Mouse (Mus musculus): ENCODE results near the gene Bcl11b. TPM values are rescaled to one million over a fixed set of nuclear protein-coding genes. Genes with fewer than 3 reads are reported as not detected.

The Bcl11b gene
- polyA plus RNA-seq, 1 experiment from 2014 or later = 0.05 TPM

DNA sequence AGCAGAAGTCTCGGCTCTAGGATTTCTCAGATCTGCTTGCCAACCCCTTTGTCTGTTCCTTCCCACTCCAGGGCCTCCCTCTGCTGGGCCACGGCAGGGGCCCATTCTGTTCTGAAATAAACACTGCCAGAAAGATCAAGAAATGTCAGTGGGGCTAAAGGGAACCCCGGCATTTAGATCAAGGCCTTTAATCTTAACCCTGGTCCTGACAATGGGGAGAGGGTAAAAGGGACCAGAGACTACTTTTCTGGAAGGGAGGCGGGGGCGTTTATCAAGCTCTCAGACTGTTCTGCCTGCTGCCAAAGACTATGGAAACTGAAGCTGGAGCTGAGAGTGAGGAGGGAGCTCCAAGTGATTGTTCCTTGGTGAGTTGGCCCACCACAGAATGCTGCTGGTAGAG lies 114.8 kb downstream of the Bcl11b start:
- Histone ChIP-seq H3K36me3 (replicated peaks) (no peaks in the 10 kb centered on the region), H3K27me3 (no peaks in the 10 kb centered on the region), H3K9ac (no peak overlapping the region), H3K27ac (replicated peaks) (no peak overlapping the region), H3K4me1 (replicated peaks) (no peaks in the 10 kb centered on the region), H3K9me3 (replicated peaks) (no peaks in the 10 kb centered on the region), H3K4me3 (replicated peaks) (no peak overlapping the region), H3K4me2 (no peak overlapping the region)
- WGBS (ENCODE audit: insufficient replicate concordance) = 42% methylated on average over 5 of the region's 5 CpGs
- ATAC-seq (ENCODE audit: insufficient read depth) = no peak

- no peaks in the 10 kb centered on the region for H3K27me3 ChIP-seq
- no peaks in the 10 kb centered on the region for H3K4me1 ChIP-seq (replicated peaks)
- no peak for ATAC-seq (ENCODE audit: insufficient read depth)
- 55% methylated on average over 5 of the region's 5 CpGs for WGBS (ENCODE audit: insufficient replicate concordance)
- no peaks in the 10 kb centered on the region for H3K9me3 ChIP-seq (replicated peaks)
- no peaks in the 10 kb centered on the region for H3K36me3 ChIP-seq (replicated peaks)
- no peak overlapping the region for H3K9ac ChIP-seq
- H3K27ac ChIP-seq (replicated peaks) = no peak overlapping the region
- no peak overlapping the region for H3K4me3 ChIP-seq (replicated peaks)
- no peak overlapping the region for H3K4me2 ChIP-seq
These were observed 115.4 kb downstream of the Bcl11b start for GRCm38 (mm10) chr12:107888049-107888448.

GRCm38 (mm10) chr12:107887621-107888020 lies 115.8 kb downstream of the Bcl11b start:
- Histone ChIP-seq H3K27ac (replicated peaks) (no peak overlapping the region), H3K27me3 (no peaks in the 10 kb centered on the region), H3K9me3 (replicated peaks) (no peaks in the 10 kb centered on the region), H3K9ac (no peak overlapping the region), H3K36me3 (replicated peaks) (no peaks in the 10 kb centered on the region), H3K4me2 (no peak overlapping the region), H3K4me1 (replicated peaks) (no peaks in the 10 kb centered on the region), H3K4me3 (replicated peaks) (no peak overlapping the region)
- WGBS (ENCODE audit: insufficient replicate concordance) = 53% methylated on average over 6 of the region's 6 CpGs
- ATAC-seq (ENCODE audit: insufficient read depth) = no peak

DNA sequence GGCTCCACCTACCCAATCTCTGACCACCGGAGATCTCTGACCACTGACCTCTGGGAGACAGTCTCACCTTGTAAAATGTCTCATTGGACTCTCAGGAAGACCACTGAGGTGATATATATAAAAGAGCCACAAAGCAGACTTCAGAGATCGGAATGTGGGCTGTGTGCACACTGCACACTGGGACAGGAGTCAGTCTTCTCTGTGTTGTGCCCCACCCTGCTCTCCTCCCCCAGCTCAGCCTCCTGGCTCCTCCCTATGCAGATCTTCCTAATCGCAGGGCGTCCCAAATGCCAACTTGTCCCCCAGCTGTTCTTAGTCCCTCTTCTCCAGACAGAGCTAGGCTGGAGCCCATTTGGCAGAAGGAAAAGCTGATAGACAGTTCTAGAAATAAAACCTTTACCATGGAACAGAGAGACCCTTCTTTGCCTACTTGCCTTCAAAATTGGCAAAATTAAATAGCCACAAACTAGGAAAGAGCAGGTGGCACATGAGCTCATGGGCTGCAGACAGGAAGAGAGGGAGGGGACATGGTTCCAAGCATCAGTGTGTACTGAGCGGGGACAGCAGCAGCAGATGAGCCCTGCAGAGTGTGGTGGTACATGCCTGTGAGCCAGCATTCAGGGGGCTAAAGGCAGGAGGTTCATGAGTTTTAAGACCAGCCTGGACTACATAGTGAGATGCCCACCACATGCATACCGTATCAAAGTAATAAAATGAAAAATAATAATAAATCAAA lies 118.9 kb downstream of the Bcl11b start:
- H3K4me3 ChIP-seq (replicated peaks) = no peak overlapping the region
- no peak overlapping the region for H3K4me2 ChIP-seq
- no peak overlapping the region for H3K27ac ChIP-seq (replicated peaks)
- no peaks in the 10 kb centered on the region for H3K27me3 ChIP-seq
- ATAC-seq (ENCODE audit: insufficient read depth) = no peak
- 40% methylated on average over 6 of the region's 6 CpGs for WGBS (ENCODE audit: insufficient replicate concordance)
- no peak overlapping the region for H3K9ac ChIP-seq
- H3K9me3 ChIP-seq (replicated peaks) = no peaks in the 10 kb centered on the region
- no peaks in the 10 kb centered on the region for H3K4me1 ChIP-seq (replicated peaks)
- H3K36me3 ChIP-seq (replicated peaks) = no peaks in the 10 kb centered on the region

- Histone ChIP-seq H3K9me3 (replicated peaks) (no peaks in the 10 kb centered on the region), H3K4me1 (replicated peaks) (no peaks in the 10 kb centered on the region), H3K36me3 (replicated peaks) (no peaks in the 10 kb centered on the region), H3K27ac (replicated peaks) (no peak overlapping the region), H3K4me2 (no peak overlapping the region), H3K27me3 (no peaks in the 10 kb centered on the region), H3K9ac (no peak overlapping the region), H3K4me3 (replicated peaks) (no peak overlapping the region)
- WGBS (ENCODE audit: insufficient replicate concordance) = 70% methylated on average over 9 of the region's 9 CpGs
- ATAC-seq (ENCODE audit: insufficient read depth) = no peak
These were observed 121.7 kb downstream of the Bcl11b start for GRCm38 (mm10) chr12:107881726-107882125.

GRCm38 (mm10) chr12:107880748-107881147 lies 122.7 kb downstream of the Bcl11b start:
- Histone ChIP-seq H3K4me2 (no peak overlapping the region), H3K36me3 (replicated peaks) (no peaks in the 10 kb centered on the region), H3K27ac (replicated peaks) (no peak overlapping the region), H3K9ac (no peak overlapping the region), H3K27me3 (no peaks in the 10 kb centered on the region), H3K4me3 (replicated peaks) (no peak overlapping the region), H3K4me1 (replicated peaks) (no peaks in the 10 kb centered on the region), H3K9me3 (replicated peaks) (no peaks in the 10 kb centered on the region)
- ATAC-seq (ENCODE audit: insufficient read depth) = no peak
- 81% methylated on average over 13 of the region's 13 CpGs for WGBS (ENCODE audit: insufficient replicate concordance)

- H3K4me3 ChIP-seq (replicated peaks) = no peak overlapping the region
- no peaks in the 10 kb centered on the region for H3K36me3 ChIP-seq (replicated peaks)
- H3K4me1 ChIP-seq (replicated peaks) = no peaks in the 10 kb centered on the region
- WGBS (ENCODE audit: insufficient replicate concordance) = 70% methylated on average over 16 of the region's 16 CpGs
- H3K27me3 ChIP-seq = no peaks in the 10 kb centered on the region
- no peaks in the 10 kb centered on the region for H3K9me3 ChIP-seq (replicated peaks)
- H3K27ac ChIP-seq (replicated peaks) = no peak overlapping the region
- H3K4me2 ChIP-seq = no peak overlapping the region
- no peak for ATAC-seq (ENCODE audit: insufficient read depth)
- H3K9ac ChIP-seq = no peak overlapping the region
These were observed 124.2 kb downstream of the Bcl11b start for GRCm38 (mm10) chr12:107879114-107879777.

- Histone ChIP-seq H3K9ac (no peak overlapping the region), H3K36me3 (replicated peaks) (no peaks in the 10 kb centered on the region), H3K4me1 (replicated peaks) (no peaks in the 10 kb centered on the region), H3K4me2 (no peak overlapping the region), H3K4me3 (replicated peaks) (no peak overlapping the region), H3K9me3 (replicated peaks) (no peaks in the 10 kb centered on the region; the same call in 1 of the 2 replicates), H3K27me3 (no peaks in the 10 kb centered on the region), H3K27ac (replicated peaks) (no peak overlapping the region)
- no peak for ATAC-seq (ENCODE audit: insufficient read depth)
- 66% methylated on average over 9 of the region's 9 CpGs for WGBS (ENCODE audit: insufficient replicate concordance)
These were observed 127.2 kb downstream of the Bcl11b start for GRCm38 (mm10) chr12:107876237-107876636.

- no peaks in the 10 kb centered on the region for H3K27me3 ChIP-seq
- no peak overlapping the region for H3K4me2 ChIP-seq
- H3K4me3 ChIP-seq (replicated peaks) = no peak overlapping the region
- no peaks in the 10 kb centered on the region for H3K36me3 ChIP-seq (replicated peaks)
- no peaks in the 10 kb centered on the region for H3K4me1 ChIP-seq (replicated peaks)
- no peak overlapping the region for H3K9ac ChIP-seq
- H3K9me3 ChIP-seq (replicated peaks) = no peaks in the 10 kb centered on the region; the same call in 1 of the 2 replicates
- WGBS (ENCODE audit: insufficient replicate concordance) = 80% methylated on average over 27 of the region's 27 CpGs
- H3K27ac ChIP-seq (replicated peaks) = no peak overlapping the region
- no peak for ATAC-seq (ENCODE audit: insufficient read depth)
These were observed 128.8 kb downstream of the Bcl11b start for GRCm38 (mm10) chr12:107874467-107875142.

DNA sequence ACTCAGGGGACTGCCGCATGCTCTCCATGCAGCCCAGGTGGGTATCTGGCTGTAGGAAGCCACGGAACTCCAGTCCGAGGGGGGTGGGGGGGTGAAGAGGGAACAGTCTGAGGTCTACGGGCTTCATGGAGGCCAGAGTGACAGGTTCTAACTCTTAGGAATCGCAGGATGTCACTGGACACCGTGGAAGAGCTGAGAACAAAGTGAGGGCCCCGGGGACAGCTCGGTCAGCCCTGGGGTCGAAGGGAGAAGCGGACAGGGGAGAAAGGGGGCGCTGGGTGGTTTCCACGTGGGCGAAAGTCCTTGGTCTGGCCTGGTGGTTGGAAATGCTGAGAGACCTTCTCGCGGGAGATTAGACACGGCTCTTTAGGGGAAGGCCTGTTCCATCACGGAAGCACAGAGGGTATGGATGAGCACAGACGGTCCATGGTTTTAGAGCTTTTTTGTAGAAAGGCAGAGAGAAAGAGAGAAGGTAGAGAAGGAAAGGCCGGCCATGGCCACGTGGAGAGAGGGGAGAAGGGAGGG lies 133.8 kb downstream of the Bcl11b start:
- Histone ChIP-seq H3K27ac (replicated peaks) (no peak overlapping the region), H3K36me3 (replicated peaks) (no peaks in the 10 kb centered on the region), H3K4me2 (no peak overlapping the region), H3K27me3 (no peaks in the 10 kb centered on the region), H3K4me3 (replicated peaks) (no peak overlapping the region), H3K9me3 (replicated peaks) (no peaks in the 10 kb centered on the region; the same call in 1 of the 2 replicates), H3K9ac (no peak overlapping the region), H3K4me1 (replicated peaks) (no peaks in the 10 kb centered on the region)
- no peak for ATAC-seq (ENCODE audit: insufficient read depth)
- WGBS (ENCODE audit: insufficient replicate concordance) = 69% methylated on average over 20 of the region's 20 CpGs

DNA sequence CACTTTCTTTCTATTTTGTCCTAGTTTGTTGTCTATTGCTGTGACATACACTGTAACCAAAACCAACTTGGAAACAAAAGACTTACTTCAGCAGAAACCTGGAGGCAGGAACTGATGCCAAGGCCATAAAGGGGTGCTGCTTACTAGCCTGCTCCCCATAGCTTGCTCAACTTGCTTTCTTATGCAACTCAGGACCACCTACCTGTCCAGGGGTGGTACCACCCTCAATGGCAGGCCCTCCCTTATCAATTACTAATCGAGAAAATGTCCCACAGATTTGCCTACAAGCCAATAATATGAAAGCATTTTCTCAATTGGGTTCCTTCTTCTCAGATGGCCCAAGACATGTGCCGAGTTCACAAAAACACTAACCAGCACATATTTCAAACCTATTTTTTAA lies 135.1 kb downstream of the Bcl11b start:
- H3K4me2 ChIP-seq = no peak overlapping the region
- no peaks in the 10 kb centered on the region for H3K4me1 ChIP-seq (replicated peaks)
- no peak overlapping the region for H3K4me3 ChIP-seq (replicated peaks)
- H3K9me3 ChIP-seq (replicated peaks) = no peaks in the 10 kb centered on the region; the same call in 1 of the 2 replicates
- no peak for ATAC-seq (ENCODE audit: insufficient read depth)
- no peaks in the 10 kb centered on the region for H3K27me3 ChIP-seq
- H3K9ac ChIP-seq = no peak overlapping the region
- 61% methylated on average over 2 of the region's 2 CpGs for WGBS (ENCODE audit: insufficient replicate concordance)
- no peak overlapping the region for H3K27ac ChIP-seq (replicated peaks)
- no peaks in the 10 kb centered on the region for H3K36me3 ChIP-seq (replicated peaks)
